Comparison of ENCODE assay signal across 15 mouse cellular contexts in the genomic region with DNA sequence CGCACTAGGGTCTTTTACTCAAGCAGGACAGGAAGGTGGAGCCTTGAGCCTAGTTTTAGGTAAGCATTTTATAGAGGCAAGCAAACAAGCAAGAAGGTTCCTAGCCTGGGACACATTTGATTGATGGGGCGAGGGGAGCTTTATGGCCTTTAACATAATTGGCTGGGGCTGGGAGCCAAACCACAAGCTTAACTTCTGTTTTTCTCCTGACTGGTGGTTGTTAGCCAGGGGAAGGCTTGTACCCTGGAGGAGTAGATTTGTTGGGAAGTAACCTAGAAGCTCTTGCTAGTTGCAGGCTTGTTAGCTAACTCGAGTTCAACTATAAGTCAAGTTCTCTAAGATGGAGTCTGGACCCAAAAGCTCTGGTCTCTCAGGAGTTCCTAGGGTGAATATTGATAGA. TPM values are rescaled to one million over a fixed set of nuclear protein-coding genes. Genes with fewer than 3 reads are reported as not detected.
DNase-seq lines count a peak whose midpoint lies in the region; ATAC-seq and TF ChIP-seq lines count a peak whose summit lies in the region.
"Had no signal": no experiment of that assay in that cellular context is flagged by ENCODE, and none has a peak within 500 bp of the region (broad histone marks: within the 10 kb centered on the region; RNA-seq: fewer than 3 reads in every experiment).

No protein-coding gene starts in this region.

- no peak for ATAC-seq in Patski
- peak; percentile 66 for ATAC-seq in common myeloid progenitor, adult 5-6 weeks (replicated peaks; ENCODE audit: low read depth, poor library complexity, severe bottlenecking)
- peak; percentile 62 for ATAC-seq in megakaryocyte progenitor cell, adult 5-6 weeks (replicated peaks; ENCODE audit: poor library complexity)

- POLR2A ChIA-PET in Patski (lab: Charles Lee), result no interaction called here

- in situ Hi-C loops in Patski (cut with MboI; ENCODE audit: low pct_unique_long_range_greater_than_20kb), result loop anchor here (5.0 to 25.0 kb wide), 3 partner anchors 91 to 566 kb away; a partner anchor contains a TSS

- CTCF ChIA-PET in Patski (lab: Charles Lee), result interaction anchor here (0.8 to 1.3 kb wide), 5 partner anchors 8 to 250 kb away, joined by 3 to 4 read pairs (median 3); no protein-coding TSS in a partner anchor

- no peak for TF ChIP-seq CTCF in Patski (IDR thresholded peaks at IDR 0.05)

- peaks cover 14% of the 10 kb centered on the region for H3K27me3 ChIP-seq in Patski

- DNase-seq in kidney, postnatal 25 days, result peak; percentile 6 to 29
- DNase-seq in kidney, adult 18-20 months, result no peak
- peak; percentile 3 for DNase-seq in Patski (ENCODE audit: low read depth, low spot score)
- DNase-seq in right cerebral cortex, postnatal 14 days, result no peak
- no peak for DNase-seq in left cerebral cortex, adult 9 months (ENCODE audit: low spot score in 2 of 2)

RNA-seq across cellular contexts. Expression of a gene that starts 26.0 kb away (rescaled TPM):
- not detected for polyA plus RNA-seq in Patski (2021)
- not detected in 2 replicates for total RNA-seq in common myeloid progenitor, adult 5-6 weeks (2017)
- not detected in 2 replicates for total RNA-seq in megakaryocyte progenitor cell, adult 5-6 weeks (2015)
- total RNA-seq in megakaryocyte progenitor cell, adult 5-6 weeks (2017), result not detected in 2 replicates
- polyA plus RNA-seq: limb, embryonic 12.5 days; neural tube, embryonic 11.5 days; testis, adult 2 months had no signal

RNA-seq across cellular contexts. Expression of a gene that starts 58.1 kb away (rescaled TPM):
- not detected for polyA plus RNA-seq in Patski (2021)
- not detected in 2 replicates for total RNA-seq in common myeloid progenitor, adult 5-6 weeks (2017)
- not detected in 2 replicates for total RNA-seq in megakaryocyte progenitor cell, adult 5-6 weeks (2015)
- total RNA-seq in megakaryocyte progenitor cell, adult 5-6 weeks (2017), result not detected in 2 replicates
- polyA plus RNA-seq: heart, embryonic 11.5 days; hindbrain, embryonic 10.5 days; intestine, embryonic 16.5 days; limb, embryonic 12.5 days; midbrain, embryonic 11.5 days; neural tube, embryonic 11.5 days; spleen, adult 2 months; testis, adult 2 months had no signal

Comparison
In these comparisons a context has a peak if more than half of its experiments do, and no peak if none do; other contexts are left out.
1. DNase-seq: peak in kidney, postnatal 25 days (2 of 2) and Patski (single experiment); none in kidney, adult 18-20 months (single experiment), right cerebral cortex, postnatal 14 days (single experiment) and left cerebral cortex, adult 9 months (0 of 2).